Mouse (Mus musculus) liver, adult 2 months (tissue): ENCODE data around the gene Tgfbr2. TPM values are rescaled to one million over a fixed set of nuclear protein-coding genes. Genes with fewer than 3 reads are reported as not detected.

Experiments used
- DNase-seq: peaks from one replicate; pipeline ENCODE4 v3.0.0-alpha.2; 2011; ENCODE audit warnings: low read depth, low spot score; ENCODE audit errors: extremely low read depth
- H3K27ac ChIP-seq: fragments of 200-500 bp; replicated peaks from 2 replicates; pipeline ENCODE4 v1.5.1; 2012; ENCODE audit warnings: low read depth, mild to moderate bottlenecking, control low read depth, inconsistent platforms, low read length; ENCODE audit not compliant: insufficient read depth
- H3K27me3 ChIP-seq: fragments of 200-500 bp; 2 replicates; pipeline ENCODE4 v1.6.1; 2012; ENCODE audit warnings: mild to moderate bottlenecking, moderate library complexity, low read length, inconsistent platforms; ENCODE audit not compliant: control insufficient read depth, insufficient read depth
- H3K36me3 ChIP-seq: fragments of 200-500 bp; 2 replicates; pipeline ENCODE4 v1.6.1; 2012; ENCODE audit warnings: low read length, inconsistent platforms; ENCODE audit not compliant: control insufficient read depth, insufficient read depth
- H3K4me1 ChIP-seq: fragments of 200-500 bp; 2 replicates; pipeline ENCODE4 v1.6.1; 2011; ENCODE audit warnings: low read length; ENCODE audit not compliant: control insufficient read depth, insufficient read depth
- H3K4me3 ChIP-seq: fragments of 200-500 bp; 2 replicates; pipeline ENCODE4 v1.5.1; 2011; ENCODE audit warnings: low read depth, mild to moderate bottlenecking, control low read depth, low read length, moderate library complexity; ENCODE audit not compliant: insufficient read depth
- H3K79me2 ChIP-seq: fragments of 200-500 bp; 2 replicates; pipeline ENCODE4 v1.6.1; 2012; ENCODE audit warnings: inconsistent platforms, mild to moderate bottlenecking, low read length, moderate library complexity; ENCODE audit not compliant: control insufficient read depth, insufficient read depth
- H3K9ac ChIP-seq: fragments of 200-500 bp; 2 replicates; pipeline ENCODE4 v1.6.1; 2012; ENCODE audit warnings: low read depth, mild to moderate bottlenecking, control low read depth, inconsistent platforms, low read length
- CTCF ChIP-seq: fragments of 200-500 bp; IDR thresholded peaks from 2 replicates; pipeline ENCODE4 v1.5.1; 2011; ENCODE audit warnings: low read depth, low read length, control low read depth
- POLR2A ChIP-seq: fragments of 200-500 bp; IDR thresholded peaks from 2 replicates; pipeline ENCODE4 v1.6.1; 2011; ENCODE audit warnings: low read length, control low read depth; ENCODE audit not compliant: insufficient read depth; ENCODE audit errors: extremely low read depth
- WGBS: fragments of 180-500 bp; shearing (Covaris S2); methylation state at CpG from one replicate; pipeline ENCODE4 v1.1.7; 2018; 5-methylcytosine and 5-hydroxymethylcytosine counted together
- polyA plus RNA-seq: library from polyadenylated mRNA; depleted of rRNA; stranded (reverse); fragments of >200 nt; gene quantifications from 2 replicates; pipeline ENCODE4 v1.2.3, GENCODE M21; 2012
- total RNA-seq: library from RNA; depleted of rRNA; stranded (reverse); fragments of >200 nt; gene quantifications from 2 replicates; pipeline ENCODE4 v1.2.3, GENCODE M21; 2014

The Tgfbr2 gene
- total and polyA plus RNA-seq, 2 experiments, result 8.2 to 8.3 TPM

- Histone ChIP-seq H3K4me3 (no peak overlapping the region), H3K36me3 (peaks cover 3% of the 10 kb centered on the region; the same call in 1 of the 2 replicates), H3K27ac (peak overlapping the region; percentile 41; the same call in 1 of the 2 replicates), H3K9ac (no peak overlapping the region), H3K4me1 (peaks cover 7% of the 10 kb centered on the region), H3K79me2 (peaks cover 31% of the 10 kb centered on the region; the same call in 1 of the 2 replicates), H3K27me3 (no peaks in the 10 kb centered on the region)
- TF ChIP-seq CTCF (no peak), POLR2A (no peak)
- WGBS, result 61% methylated on average over 7 of the region's 7 CpGs
- peak; percentile 16 for DNase-seq
Observed at GRCm38 (mm10) chr9:116160860-116161259, 14.3 kb downstream of the Tgfbr2 start.

GRCm38 (mm10) chr9:116160067-116160466 is 15.1 kb downstream of the Tgfbr2 start:
- 62% methylated on average over 3 of the region's 3 CpGs for WGBS
- peaks cover 3% of the 10 kb centered on the region; the same call in 1 of the 2 replicates for H3K36me3 ChIP-seq
- H3K9ac ChIP-seq, result no peak overlapping the region
- no peaks in the 10 kb centered on the region for H3K27me3 ChIP-seq
- H3K27ac ChIP-seq, result no peak overlapping the region
- H3K4me3 ChIP-seq, result no peak overlapping the region
- H3K4me1 ChIP-seq, result peaks cover 7% of the 10 kb centered on the region
- peaks cover 25% of the 10 kb centered on the region; the same call in 1 of the 2 replicates for H3K79me2 ChIP-seq
- TF ChIP-seq POLR2A, result no peak
- TF ChIP-seq CTCF, result no peak
- no peak for DNase-seq

GRCm38 (mm10) chr9:116156501-116156900 is 18.7 kb downstream of the Tgfbr2 start:
- H3K9ac ChIP-seq, result no peak overlapping the region
- H3K36me3 ChIP-seq, result peaks cover 8% of the 10 kb centered on the region; the same call in 1 of the 2 replicates
- H3K4me1 ChIP-seq, result peaks cover 6% of the 10 kb centered on the region
- no peak for DNase-seq
- WGBS, result 69% methylated on average over 5 of the region's 5 CpGs
- no peak overlapping the region for H3K27ac ChIP-seq
- no peak for TF ChIP-seq CTCF
- TF ChIP-seq POLR2A, result no peak
- H3K4me3 ChIP-seq, result no peak overlapping the region
- H3K79me2 ChIP-seq, result peaks cover 23% of the 10 kb centered on the region; the same call in 1 of the 2 replicates
- H3K27me3 ChIP-seq, result no peaks in the 10 kb centered on the region

- H3K36me3 ChIP-seq, result peaks cover 8% of the 10 kb centered on the region; the same call in 1 of the 2 replicates
- WGBS, result 94% methylated on average over 4 of the region's 4 CpGs
- no peak overlapping the region for H3K9ac ChIP-seq
- H3K4me3 ChIP-seq, result no peak overlapping the region
- peaks cover 10% of the 10 kb centered on the region; the same call in 1 of the 2 replicates for H3K79me2 ChIP-seq
- no peak overlapping the region for H3K27ac ChIP-seq
- TF ChIP-seq CTCF, result no peak
- TF ChIP-seq POLR2A, result no peak
- no peaks in the 10 kb centered on the region for H3K27me3 ChIP-seq
- H3K4me1 ChIP-seq, result peaks cover 1% of the 10 kb centered on the region
- no peak for DNase-seq
Observed at GRCm38 (mm10) chr9:116152878-116153277, 22.3 kb downstream of the Tgfbr2 start.

- Histone ChIP-seq H3K4me3 (no peak overlapping the region), H3K9ac (no peak overlapping the region), H3K27me3 (no peaks in the 10 kb centered on the region), H3K36me3 (peaks cover 5% of the 10 kb centered on the region; the same call in 1 of the 2 replicates), H3K79me2 (peaks cover 10% of the 10 kb centered on the region; the same call in 1 of the 2 replicates), H3K4me1 (peaks cover 8% of the 10 kb centered on the region), H3K27ac (no peak overlapping the region)
- WGBS, result 67% methylated on average over 7 of the region's 7 CpGs
- DNase-seq, result no peak
- TF ChIP-seq POLR2A (no peak), CTCF (no peak)
Observed at GRCm38 (mm10) chr9:116150725-116151396, 24.3 kb downstream of the Tgfbr2 start.

- Histone ChIP-seq H3K79me2 (peaks cover 10% of the 10 kb centered on the region; the same call in 1 of the 2 replicates), H3K4me1 (peaks cover 12% of the 10 kb centered on the region), H3K27ac (no peak overlapping the region), H3K4me3 (no peak overlapping the region), H3K9ac (no peak overlapping the region), H3K27me3 (no peaks in the 10 kb centered on the region), H3K36me3 (no peaks in the 10 kb centered on the region)
- DNase-seq, result no peak
- TF ChIP-seq CTCF (no peak), POLR2A (no peak)
- WGBS, result 92% methylated on average over 7 of the region's 7 CpGs
Observed at GRCm38 (mm10) chr9:116148809-116149208, 26.4 kb downstream of the Tgfbr2 start.
